Mouse (Mus musculus) CD8-positive naive resting alpha-beta T cell, adult 2 months (primary cell): ENCODE results near the gene Vsnl1.

ENCODE experiments used
- DNase-seq, 2 experiments: peaks; one replicate each; pipeline ENCODE4 v3.0.0; 2022; ENCODE audit warnings: low read depth in 2 of 2, low spot score in 2 of 2

Vsnl1 gene

GRCm38 (mm10) chr12:11281584-11281983 is 154.8 kb downstream of the Vsnl1 start:
- DNase-seq: no peak

GRCm38 (mm10) chr12:11279886-11280285 is 156.5 kb downstream of the Vsnl1 start:
- DNase-seq: no peak

GRCm38 (mm10) chr12:11277207-11277606 is 159.2 kb downstream of the Vsnl1 start:
- no peak for DNase-seq

GRCm38 (mm10) chr12:11276632-11277031 is 159.8 kb downstream of the Vsnl1 start:
- DNase-seq: no peak
